Mouse (Mus musculus) neural tube, embryonic 10.5 days (tissue): ENCODE data around the gene Lrch1.

Experiments used
- DNase-seq: peaks from one replicate; pipeline ENCODE4 v3.0.0-alpha.2; 2017; ENCODE audit warnings: low spot score; ENCODE audit errors: extremely low spot score

Gene Lrch1

DNA sequence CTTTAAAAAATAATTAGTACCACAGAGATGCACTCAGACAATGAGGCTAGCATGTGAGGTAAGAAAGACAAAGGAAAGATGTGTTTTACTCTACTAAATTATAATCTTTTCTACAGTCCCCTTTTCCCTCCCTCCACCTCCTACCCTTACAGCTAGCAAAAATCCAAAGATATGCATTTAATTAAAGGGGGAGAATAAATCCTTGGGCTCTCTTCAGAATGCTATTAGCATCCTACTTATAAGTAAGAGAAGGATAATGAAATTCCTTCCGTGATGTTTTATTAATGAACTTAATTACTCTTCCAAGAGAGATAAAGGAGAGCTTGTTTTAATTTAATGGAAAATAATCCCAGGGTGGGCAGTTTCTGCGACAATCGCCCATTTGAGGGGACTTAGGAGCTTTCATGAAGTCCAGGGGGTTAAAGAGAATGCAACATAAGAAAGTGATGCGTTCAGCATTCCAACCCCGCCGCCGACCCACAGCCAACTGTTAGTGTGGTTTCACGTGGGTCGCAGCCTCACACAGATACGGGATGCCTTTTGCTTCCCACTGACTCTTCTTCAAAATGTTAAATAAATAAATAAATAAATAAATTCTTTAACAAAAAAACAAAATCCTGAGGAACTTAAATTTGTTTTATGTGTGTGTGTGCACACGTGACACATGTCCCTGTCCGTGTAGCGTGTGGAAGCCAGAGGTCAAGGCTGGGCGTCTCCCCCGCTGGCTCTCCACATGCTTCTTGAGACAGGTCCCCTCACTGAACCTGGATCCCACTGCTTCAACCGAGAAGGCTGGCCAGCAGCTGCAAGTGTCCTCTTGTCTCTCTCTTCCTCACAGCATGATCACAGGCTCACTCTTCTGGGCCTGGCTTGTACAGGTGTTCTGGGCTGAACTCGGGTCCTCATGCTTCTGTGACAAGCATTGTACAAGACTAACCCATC lies 132.6 kb downstream of the Lrch1 start:
- DNase-seq: no peak

DNA sequence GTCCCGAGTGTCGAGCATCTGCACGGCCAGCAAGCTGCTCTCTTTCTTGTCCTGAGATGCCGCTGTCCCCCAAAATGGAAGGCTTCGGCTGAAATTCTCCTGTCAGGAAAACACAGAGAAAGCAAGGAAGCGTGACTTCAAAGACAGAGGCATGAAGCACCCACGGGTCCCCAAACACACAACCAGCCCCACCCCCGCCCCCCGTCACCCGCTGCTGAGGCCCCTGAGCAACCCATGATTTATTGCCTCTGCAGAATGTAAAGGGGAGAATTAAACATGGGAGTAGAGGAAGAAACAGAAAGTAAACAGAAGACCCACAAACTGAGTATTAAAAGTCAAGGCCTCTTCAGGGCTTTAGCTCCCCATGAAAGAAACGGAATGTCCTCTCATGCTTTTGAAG lies 136.1 kb downstream of the Lrch1 start:
- DNase-seq: no peak

GRCm38 (mm10) chr14:74801961-74802360 lies 145.7 kb downstream of the Lrch1 start:
- DNase-seq: no peak

DNA sequence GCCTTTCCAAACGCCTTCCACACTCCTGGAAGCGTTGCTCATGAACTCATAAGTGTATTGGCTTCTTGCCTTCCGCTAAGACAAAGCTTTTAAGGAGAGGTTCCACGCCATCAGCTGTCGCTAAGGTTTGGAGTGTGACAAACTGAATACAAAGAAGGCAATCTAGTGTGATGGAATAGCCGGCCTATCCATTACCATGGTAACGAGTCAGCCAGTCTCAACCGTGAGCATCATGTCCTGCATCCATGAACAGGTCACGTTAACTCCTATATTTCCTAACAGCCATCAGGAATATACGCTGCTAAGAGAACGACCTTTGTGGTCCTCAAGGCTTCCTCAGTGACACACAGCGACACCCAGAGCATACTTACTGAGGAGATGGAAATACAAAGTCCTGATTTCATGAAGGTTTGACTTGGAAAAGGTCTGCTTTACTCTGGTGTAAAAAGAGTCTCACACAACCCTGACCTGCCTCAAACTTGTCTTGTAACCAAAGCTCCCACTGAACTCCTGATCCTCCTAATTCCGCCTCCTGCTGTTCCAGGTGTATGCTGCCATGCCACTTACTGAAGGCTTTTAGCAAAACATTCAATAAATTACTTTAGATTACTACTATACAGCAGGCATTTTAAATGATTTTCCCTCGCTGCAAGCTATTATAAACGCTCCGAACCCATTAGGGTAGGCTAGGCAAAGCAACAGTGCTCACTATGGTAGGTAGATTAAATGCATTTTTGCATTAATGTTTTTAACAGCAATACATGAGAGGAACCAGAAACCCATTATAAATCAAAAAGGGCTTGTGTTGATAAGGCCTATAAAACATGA lies 149.4 kb downstream of the Lrch1 start:
- DNase-seq: no peak

GRCm38 (mm10) chr14:74797386-74798062 lies 150.2 kb downstream of the Lrch1 start:
- no peak for DNase-seq

DNA sequence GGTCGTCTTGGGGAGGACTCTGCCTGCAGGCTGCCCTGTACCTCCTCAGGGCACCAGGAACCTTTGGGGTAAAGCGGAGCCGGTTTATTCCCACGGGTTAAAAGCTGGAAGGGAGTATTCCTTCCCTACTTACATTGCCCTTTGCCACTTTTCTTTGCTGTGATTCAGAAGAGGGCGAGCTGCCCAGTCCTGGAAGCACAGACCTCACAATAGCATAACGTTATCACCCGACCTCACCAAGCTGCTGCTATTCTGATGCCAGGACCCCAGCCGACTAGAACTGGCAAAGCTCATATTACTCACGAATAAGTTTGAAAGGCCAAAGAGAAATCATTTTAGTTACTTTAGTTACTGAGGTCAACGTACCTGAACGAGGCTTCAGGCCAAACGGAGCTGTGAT lies 152.7 kb downstream of the Lrch1 start:
- DNase-seq: no peak

- DNase-seq: no peak
Observed at GRCm38 (mm10) chr14:74792793-74793192, 154.9 kb downstream of the Lrch1 start.

GRCm38 (mm10) chr14:74790535-74790934 lies 157.1 kb downstream of the Lrch1 start:
- no peak for DNase-seq

- no peak for DNase-seq
Observed at GRCm38 (mm10) chr14:74788766-74789165, 158.9 kb downstream of the Lrch1 start.

- DNase-seq: no peak
Observed at GRCm38 (mm10) chr14:74787717-74788116, 160.0 kb downstream of the Lrch1 start.

- DNase-seq: no peak
Observed at GRCm38 (mm10) chr14:74784243-74784934, 163.3 kb downstream of the Lrch1 start.

DNA sequence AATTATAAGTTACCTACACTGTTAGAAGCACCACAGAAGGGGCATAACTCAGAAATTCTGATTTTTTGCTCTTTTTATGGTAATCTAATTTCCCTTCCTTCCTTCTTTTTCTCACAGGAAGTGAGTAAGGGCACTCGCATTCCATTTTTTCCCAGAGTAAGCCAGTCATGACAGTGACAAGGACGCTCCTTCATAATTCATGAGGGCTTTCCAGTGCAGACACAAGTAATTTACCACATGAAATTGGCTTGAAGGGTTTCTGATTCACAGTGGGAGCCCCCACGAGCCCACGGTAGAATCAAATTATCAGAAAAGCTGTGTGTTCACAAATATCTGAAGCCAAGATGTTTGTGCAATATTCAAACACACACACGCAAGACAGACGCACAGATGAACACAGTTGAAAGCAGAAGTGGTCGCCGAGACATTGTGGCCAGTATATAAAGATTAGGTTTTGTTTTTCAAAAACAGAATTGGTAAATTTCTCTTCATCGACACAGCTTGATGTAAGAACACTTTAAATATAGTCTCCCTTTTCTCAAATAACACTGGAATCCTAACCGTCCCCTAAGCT lies 173.5 kb downstream of the Lrch1 start:
- DNase-seq: no peak

GRCm38 (mm10) chr14:74767892-74768291 lies 179.8 kb downstream of the Lrch1 start:
- DNase-seq: no peak

DNA sequence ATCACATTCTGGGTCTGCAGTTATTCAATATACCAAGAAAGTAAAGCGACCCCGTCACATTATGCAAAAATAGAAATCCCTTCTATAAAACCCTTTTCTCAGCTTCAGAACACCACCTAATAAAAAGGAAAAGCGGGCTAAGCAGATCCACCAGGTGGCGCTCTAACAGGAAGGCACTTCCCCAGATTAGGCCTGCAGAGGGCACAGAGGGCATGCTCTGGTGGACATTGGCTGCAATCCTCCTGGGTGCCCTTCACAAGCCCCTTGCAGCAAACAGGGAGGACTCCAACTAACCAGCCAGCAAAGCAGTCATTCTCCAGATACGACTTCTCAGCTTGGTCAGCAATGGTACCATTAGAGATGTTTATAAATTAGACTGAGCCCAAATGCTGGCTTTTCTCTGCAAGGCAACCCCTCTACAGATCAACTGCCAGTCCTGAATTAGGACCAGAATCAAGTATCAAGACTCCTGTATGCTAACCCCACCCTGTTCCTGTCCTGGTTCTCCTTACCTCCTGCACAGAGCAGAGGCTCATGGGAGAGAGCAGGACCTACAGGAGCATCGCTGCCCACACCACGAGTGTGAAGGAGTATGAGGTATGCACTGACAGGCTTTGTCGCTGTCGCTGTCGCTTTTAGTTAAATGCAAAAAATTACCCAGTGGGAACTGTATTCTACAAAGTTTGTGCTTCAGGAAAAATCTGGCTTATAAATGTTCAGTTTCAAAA lies 183.3 kb downstream of the Lrch1 start:
- peak; percentile 79 for DNase-seq

DNA sequence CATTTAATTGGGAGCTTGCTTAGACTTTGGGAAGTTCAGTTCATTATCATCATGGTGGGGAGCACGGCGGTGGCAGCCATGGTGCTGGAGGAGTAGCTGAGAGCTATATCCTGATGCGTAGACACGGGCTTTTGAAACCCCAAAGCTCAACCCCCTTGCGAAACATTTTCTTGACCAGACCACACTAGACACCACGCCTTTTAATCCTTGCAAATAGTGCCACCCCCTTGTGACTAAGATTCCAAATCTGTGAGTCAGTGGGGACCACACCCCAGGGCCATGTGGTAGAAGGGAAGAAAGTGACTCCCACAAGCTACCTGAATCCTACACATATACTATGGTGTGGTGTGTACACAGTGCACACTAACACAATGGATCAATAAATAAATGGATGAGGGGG lies 210.8 kb downstream of the Lrch1 start:
- DNase-seq: no peak

DNA sequence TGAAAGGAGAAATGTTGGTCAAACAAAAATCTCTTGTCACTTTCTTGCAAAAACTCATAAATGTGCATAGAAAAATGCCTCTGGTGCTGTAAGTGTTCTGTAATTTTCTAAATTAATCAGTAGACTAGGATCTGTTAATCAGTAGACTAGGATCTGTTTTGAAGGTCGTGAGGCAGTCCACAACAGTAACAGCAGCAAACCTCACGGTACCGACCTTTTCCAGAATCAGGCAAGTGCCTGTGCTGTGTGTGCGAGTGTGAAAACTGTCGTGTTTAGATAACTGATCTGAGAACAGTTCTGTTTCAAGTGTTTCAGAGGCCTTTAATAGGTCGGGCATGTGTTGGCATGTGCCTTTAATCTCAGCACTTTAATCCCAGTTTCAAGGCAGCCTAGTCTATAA lies 212.2 kb downstream of the Lrch1 start:
- no peak for DNase-seq

DNA sequence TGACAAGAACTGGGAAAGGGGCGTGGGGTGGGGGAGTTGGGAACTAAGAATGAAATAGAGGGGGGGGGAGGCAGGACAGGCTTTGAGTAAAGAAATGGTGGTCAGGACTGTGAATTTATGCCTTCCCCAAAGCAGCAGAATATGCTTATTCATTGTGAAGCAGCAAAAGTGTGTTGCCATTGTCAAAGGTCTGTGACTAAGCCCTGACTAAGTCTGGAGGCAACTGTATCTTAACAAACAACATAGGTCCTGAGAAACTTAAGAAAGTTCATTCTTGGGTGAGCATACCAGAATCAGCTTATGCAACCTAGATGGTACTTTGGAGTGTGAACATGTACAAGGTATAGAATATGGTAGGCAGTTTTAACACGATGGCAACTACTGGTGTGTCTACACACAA lies 214.3 kb downstream of the Lrch1 start:
- DNase-seq: no peak

DNA sequence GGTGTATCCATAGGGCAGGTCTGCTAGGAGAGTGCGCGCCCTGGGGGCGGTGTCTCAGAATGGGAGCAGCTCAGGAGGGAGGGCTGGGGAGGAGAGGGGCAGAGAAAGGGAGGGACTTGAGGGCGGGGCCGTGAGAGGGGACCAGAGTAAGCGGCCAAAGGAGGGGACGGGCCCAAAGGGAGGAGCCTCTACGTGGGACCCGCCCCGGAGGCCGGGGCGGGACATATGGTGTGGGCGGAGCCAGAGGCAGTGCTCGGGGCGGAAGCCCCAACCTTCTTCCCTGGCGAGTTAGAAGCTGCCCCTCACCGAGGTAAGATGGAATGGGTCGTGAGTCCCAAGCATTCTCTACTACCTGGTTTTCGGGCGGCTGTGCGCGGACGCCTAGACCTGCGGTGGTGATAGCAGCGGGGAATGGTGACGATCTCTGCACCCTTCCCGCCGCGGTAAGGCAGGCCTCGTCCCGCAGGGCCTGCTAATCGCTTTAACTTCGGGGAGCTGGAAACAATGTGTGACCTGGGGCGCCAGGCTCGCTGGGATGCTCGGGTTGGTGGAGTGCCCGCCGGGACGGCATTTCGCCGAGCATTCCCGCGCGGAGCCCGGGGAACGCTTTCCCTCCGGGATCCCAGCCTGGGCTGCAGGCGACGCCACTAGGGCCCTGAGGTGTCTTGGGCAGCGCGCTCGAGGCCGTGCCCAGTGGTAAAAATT lies 215.4 kb downstream of the Lrch1 start, which contains the start of gene Esd:
Gene Esd (plus strand): TSS at position 219 of the 705 bp plus-strand sequence.
- peak; percentile 90 for DNase-seq
